Mouse (Mus musculus): Measurements from ENCODE around the gene Ctnna3. TPM values are rescaled to one million over a fixed set of nuclear protein-coding genes. Genes with fewer than 3 reads are reported as not detected.

Gene Ctnna3
- total and polyA plus RNA-seq, 3 experiments: not detected

DNA sequence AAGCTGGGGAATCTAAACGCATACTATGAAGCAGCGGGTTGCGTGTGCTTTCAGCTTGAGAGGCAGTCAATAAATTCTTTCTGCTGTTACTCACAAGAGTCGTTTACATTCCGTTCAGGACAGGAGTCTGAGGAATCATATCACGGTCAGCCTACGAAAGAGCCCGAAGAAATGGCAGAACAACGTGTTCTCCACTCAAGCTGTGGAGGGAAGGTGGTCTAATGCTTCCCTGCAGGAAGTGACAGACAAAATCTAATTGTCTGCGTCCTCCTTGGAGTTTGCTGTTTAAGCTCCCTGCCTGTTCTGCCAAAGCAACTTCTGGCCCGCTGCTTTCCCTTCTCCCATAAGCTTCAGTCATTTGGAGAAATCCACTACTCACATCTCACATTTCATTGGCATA, 548.2 kb downstream of the Ctnna3 start:
- no peaks in the 10 kb centered on the region for H3K4me1 ChIP-seq (ENCODE audit: control insufficient read depth in 1 of 2, insufficient read depth in 2 of 2, low read length in 2 of 2)
- H3K27me3 ChIP-seq (ENCODE audit: control insufficient read depth in 1 of 2, insufficient read depth in 2 of 2, low read length in 2 of 2): no peaks in the 10 kb centered on the region
- no peak for DNase-seq (ENCODE audit: low read depth, low spot score)
- H3K36me3 ChIP-seq (ENCODE audit: control insufficient read depth in 1 of 2, insufficient read depth in 2 of 2, low read length in 2 of 2): no peaks in the 10 kb centered on the region
- H3K27ac ChIP-seq (ENCODE audit: control insufficient read depth, low read depth, low read length): no peak overlapping the region
- no peaks in the 10 kb centered on the region for H3K9me3 ChIP-seq (replicated peaks; ENCODE audit: insufficient read depth, low read length)
- H3K4me3 ChIP-seq (ENCODE audit: control insufficient read depth in 1 of 2, insufficient read depth in 1 of 2, low read depth in 2 of 2, low read length in 2 of 2): no peak overlapping the region
- no peaks in the 10 kb centered on the region for H3K79me2 ChIP-seq (ENCODE audit: control insufficient read depth, insufficient read depth, low read length, poor library complexity)
- no peak overlapping the region for H3K9ac ChIP-seq (ENCODE audit: control insufficient read depth, low read depth, low read length, poor library complexity, severe bottlenecking)
- TF ChIP-seq MEF2A (IDR thresholded peaks at IDR 0.05; ENCODE audit: extremely low read depth, insufficient replicate concordance, low read depth, low read length, poor library complexity, severe bottlenecking) (no peak), EP300 (IDR thresholded peaks at IDR 0.05; ENCODE audit: low read depth in 1 of 2, low read length in 2 of 2) (no peak), ZKSCAN1 (IDR thresholded peaks at IDR 0.05; ENCODE audit: low read depth, low read length) (no peak), ELF1 (IDR thresholded peaks at IDR 0.05; ENCODE audit: low read depth, low read length) (no peak), BHLHE40 (IDR thresholded peaks at IDR 0.05; ENCODE audit: borderline replicate concordance, low read depth, low read length) (no peak), ZMIZ1 (IDR thresholded peaks at IDR 0.05; ENCODE audit: low read depth, low read length) (no peak), MAX (IDR thresholded peaks at IDR 0.05; ENCODE audit: low read length) (no peak), POLR2A (IDR thresholded peaks at IDR 0.05; ENCODE audit: control insufficient read depth in 1 of 2, insufficient read depth in 1 of 2, low read depth in 1 of 2, low read length in 2 of 2, poor library complexity in 1 of 2) (no peak)

DNA sequence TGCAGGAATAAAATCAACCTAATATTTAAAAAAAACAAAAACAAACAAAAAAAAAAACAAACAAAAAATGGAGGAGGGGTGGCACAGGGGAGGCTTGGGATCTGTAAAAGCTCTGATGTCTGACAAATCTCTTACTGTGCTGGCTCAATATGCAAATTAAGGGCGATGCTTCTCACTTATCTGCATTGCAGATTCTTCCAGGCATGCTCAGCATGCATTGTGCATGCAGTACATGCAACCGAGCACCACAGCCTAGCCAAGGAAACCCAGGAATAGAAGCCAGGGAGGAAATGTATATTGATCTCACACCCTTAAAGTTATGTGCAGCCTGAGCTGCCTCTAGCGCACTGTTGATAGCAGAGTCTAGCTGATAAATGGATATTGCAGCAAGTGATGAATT, 548.6 kb downstream of the Ctnna3 start:
- no peak for DNase-seq (ENCODE audit: low read depth, low spot score)
- no peaks in the 10 kb centered on the region for H3K9me3 ChIP-seq (replicated peaks; ENCODE audit: insufficient read depth, low read length)
- H3K9ac ChIP-seq (ENCODE audit: control insufficient read depth, low read depth, low read length, poor library complexity, severe bottlenecking): no peak overlapping the region
- no peaks in the 10 kb centered on the region for H3K27me3 ChIP-seq (ENCODE audit: control insufficient read depth in 1 of 2, insufficient read depth in 2 of 2, low read length in 2 of 2)
- no peaks in the 10 kb centered on the region for H3K79me2 ChIP-seq (ENCODE audit: control insufficient read depth, insufficient read depth, low read length, poor library complexity)
- H3K4me3 ChIP-seq (ENCODE audit: control insufficient read depth in 1 of 2, insufficient read depth in 1 of 2, low read depth in 2 of 2, low read length in 2 of 2): no peak overlapping the region
- no peaks in the 10 kb centered on the region for H3K4me1 ChIP-seq (ENCODE audit: control insufficient read depth in 1 of 2, insufficient read depth in 2 of 2, low read length in 2 of 2)
- H3K36me3 ChIP-seq (ENCODE audit: control insufficient read depth in 1 of 2, insufficient read depth in 2 of 2, low read length in 2 of 2): no peaks in the 10 kb centered on the region
- H3K27ac ChIP-seq (ENCODE audit: control insufficient read depth, low read depth, low read length): no peak overlapping the region
- TF ChIP-seq MAX (IDR thresholded peaks at IDR 0.05; ENCODE audit: low read length) (no peak), POLR2A (IDR thresholded peaks at IDR 0.05; ENCODE audit: control insufficient read depth in 1 of 2, insufficient read depth in 1 of 2, low read depth in 1 of 2, low read length in 2 of 2, poor library complexity in 1 of 2) (no peak), MAFK (IDR thresholded peaks at IDR 0.05; ENCODE audit: borderline replicate concordance, low read depth, low read length) (no peak), ZKSCAN1 (IDR thresholded peaks at IDR 0.05; ENCODE audit: low read depth, low read length) (no peak), BHLHE40 (IDR thresholded peaks at IDR 0.05; ENCODE audit: borderline replicate concordance, low read depth, low read length) (no peak), POLR2AphosphoS5 (IDR thresholded peaks at IDR 0.05; ENCODE audit: borderline replicate concordance, low read depth, low read length) (no peak), GABPA (IDR thresholded peaks at IDR 0.05; ENCODE audit: low read depth, low read length) (no peak), USF2 (IDR thresholded peaks at IDR 0.05; ENCODE audit: borderline replicate concordance in 1 of 2, insufficient read depth in 1 of 2, low read depth in 1 of 2, low read length in 2 of 2) (no peak), MYC (IDR thresholded peaks at IDR 0.05; ENCODE audit: low read depth, low read length) (no peak)

- TF ChIP-seq MXI1 (IDR thresholded peaks at IDR 0.05; ENCODE audit: low read depth, low read length) (no peak), ZNF384 (IDR thresholded peaks at IDR 0.05; ENCODE audit: low read depth, low read length) (no peak), TAL1 (IDR thresholded peaks at IDR 0.05; ENCODE audit: low read length) (no peak), TCF12 (IDR thresholded peaks at IDR 0.05; ENCODE audit: low read depth, low read length) (no peak), POLR2AphosphoS2 (IDR thresholded peaks at IDR 0.05; ENCODE audit: low read length) (no peak), RCOR1 (IDR thresholded peaks at IDR 0.05; ENCODE audit: low read depth, low read length) (no peak), MYC (IDR thresholded peaks at IDR 0.05; ENCODE audit: low read depth, low read length) (no peak), ZMIZ1 (IDR thresholded peaks at IDR 0.05; ENCODE audit: low read depth, low read length) (no peak), MAX (IDR thresholded peaks at IDR 0.05; ENCODE audit: low read length) (no peak), POLR2A (IDR thresholded peaks at IDR 0.05; ENCODE audit: control insufficient read depth in 1 of 2, insufficient read depth in 1 of 2, low read depth in 1 of 2, low read length in 2 of 2, poor library complexity in 1 of 2) (no peak), EP300 (IDR thresholded peaks at IDR 0.05; ENCODE audit: low read depth in 1 of 2, low read length in 2 of 2) (no peak), USF2 (IDR thresholded peaks at IDR 0.05; ENCODE audit: borderline replicate concordance in 1 of 2, insufficient read depth in 1 of 2, low read depth in 1 of 2, low read length in 2 of 2) (no peak), ZKSCAN1 (IDR thresholded peaks at IDR 0.05; ENCODE audit: low read depth, low read length) (no peak)
- Histone ChIP-seq H3K4me3 (ENCODE audit: control insufficient read depth in 1 of 2, insufficient read depth in 1 of 2, low read depth in 2 of 2, low read length in 2 of 2) (no peak overlapping the region), H3K79me2 (ENCODE audit: control insufficient read depth, insufficient read depth, low read length, poor library complexity) (no peaks in the 10 kb centered on the region), H3K9me3 (replicated peaks; ENCODE audit: insufficient read depth, low read length) (no peaks in the 10 kb centered on the region), H3K27ac (ENCODE audit: control insufficient read depth, low read depth, low read length) (no peak overlapping the region), H3K27me3 (ENCODE audit: control insufficient read depth in 1 of 2, insufficient read depth in 2 of 2, low read length in 2 of 2) (no peaks in the 10 kb centered on the region), H3K9ac (ENCODE audit: control insufficient read depth, low read depth, low read length, poor library complexity, severe bottlenecking) (no peak overlapping the region), H3K36me3 (ENCODE audit: control insufficient read depth in 1 of 2, insufficient read depth in 2 of 2, low read length in 2 of 2) (no peaks in the 10 kb centered on the region), H3K4me1 (ENCODE audit: control insufficient read depth in 1 of 2, insufficient read depth in 2 of 2, low read length in 2 of 2) (no peaks in the 10 kb centered on the region)
- DNase-seq (ENCODE audit: low read depth, low spot score): no peak
These were observed 549.1 kb downstream of the Ctnna3 start for GRCm38 (mm10) chr10:63978969-63979368.
